Mouse (Mus musculus) hindlimb bud, embryonic 11.5 days (tissue): Measurements from ENCODE around the gene Borcs5.

Experiments used
- DNase-seq: peaks from one replicate; pipeline ENCODE4 v3.0.0-alpha.2; 2012; ENCODE audit warnings: low read depth, low spot score; ENCODE audit errors: extremely low spot score

The Borcs5 gene

GRCm38 (mm10) chr6:134639210-134639609, at the start of gene Borcs5:
Gene Borcs5 (plus strand): TSS chr6:134639510.
- DNase-seq: no peak

DNA sequence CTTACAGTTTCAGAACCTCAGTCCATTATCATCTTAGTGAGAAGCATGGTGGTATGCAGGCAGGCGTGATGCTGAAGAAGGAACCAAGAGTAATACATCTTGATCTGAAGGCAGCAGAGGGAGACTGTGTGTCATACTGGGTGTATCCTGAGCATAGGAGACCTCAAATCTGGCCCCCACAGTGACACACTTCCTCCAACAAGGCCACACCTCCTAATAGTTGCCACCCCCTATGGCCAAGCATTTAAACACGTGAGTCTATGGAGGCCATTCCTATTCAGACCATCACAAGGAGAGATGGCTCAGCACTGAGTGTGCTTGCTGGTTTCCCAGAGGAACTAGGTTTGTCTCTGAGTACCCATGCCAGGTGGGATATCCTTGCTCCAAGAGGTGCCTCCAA, 47.7 kb upstream of the Borcs5 start:
- no peak for DNase-seq

DNA sequence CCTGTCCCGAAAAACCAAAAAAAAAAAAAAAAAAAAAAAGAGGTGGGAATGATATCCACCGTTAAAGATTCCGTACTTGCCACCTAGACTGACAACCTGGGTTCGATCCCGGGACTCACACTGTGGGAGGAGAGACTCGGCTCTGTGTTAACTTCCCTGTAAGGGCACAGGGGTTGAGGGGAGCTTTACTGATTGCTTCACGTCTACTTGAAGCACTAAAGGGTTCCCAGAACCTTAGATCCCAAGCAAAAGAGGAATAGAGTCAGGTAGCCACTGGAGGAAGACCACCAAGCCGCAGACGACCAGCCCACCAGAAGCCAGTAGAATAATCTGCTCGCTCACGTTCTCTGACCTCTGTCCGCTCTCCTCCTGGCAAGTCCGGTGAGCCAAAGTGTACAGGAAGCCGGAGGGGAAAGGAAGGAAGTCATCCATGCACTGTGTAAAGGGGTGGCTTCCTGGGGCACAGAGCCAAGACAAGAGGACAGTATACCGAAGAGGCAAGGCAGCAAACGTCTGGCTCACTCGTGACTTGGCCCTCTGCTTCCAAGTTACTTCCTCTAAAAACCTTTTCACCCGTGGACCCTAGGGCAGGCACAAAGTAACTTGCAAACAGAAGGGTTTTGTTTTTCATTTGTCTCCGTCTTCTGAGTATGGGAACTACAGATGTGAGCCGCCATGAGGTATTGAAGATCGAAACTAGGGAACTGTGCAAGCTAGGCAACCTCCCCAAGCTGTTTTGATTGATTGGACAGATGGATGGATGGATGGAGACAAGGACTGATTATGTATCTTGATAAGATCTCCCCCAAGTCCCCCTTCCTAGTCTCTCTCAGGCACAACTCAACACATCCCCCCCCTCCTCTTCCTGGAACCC, 44.5 kb upstream of the Borcs5 start:
- DNase-seq: no peak

DNA sequence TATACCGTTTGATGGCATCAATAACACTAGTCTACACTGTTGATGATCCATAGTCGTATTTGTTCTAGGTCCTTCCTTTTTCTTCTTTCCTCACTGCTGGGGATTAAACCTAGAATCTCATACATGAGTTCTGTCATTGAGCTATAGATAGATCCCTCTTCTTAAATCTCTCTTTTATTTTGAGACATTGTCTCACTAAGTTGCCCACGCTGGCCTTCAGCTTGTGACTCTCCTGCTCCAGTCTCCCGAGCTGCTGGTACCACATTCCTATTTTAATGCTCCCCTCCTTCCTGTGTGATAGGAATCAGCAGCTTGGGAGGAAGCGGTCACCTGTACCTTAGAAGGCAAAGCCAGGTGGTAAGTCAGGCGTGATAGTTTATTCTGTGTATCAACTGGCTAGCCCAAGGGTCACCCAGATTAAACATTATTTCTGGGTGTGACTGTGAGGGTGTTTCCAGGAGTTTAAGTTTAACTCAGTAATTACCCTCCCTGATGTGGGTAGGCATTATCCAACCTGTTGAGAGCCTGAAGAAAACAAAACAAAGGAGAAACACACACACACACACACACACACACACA, 41.6 kb upstream of the Borcs5 start:
- DNase-seq: no peak

- DNase-seq: no peak
Measured at GRCm38 (mm10) chr6:134599239-134599638, 40.1 kb upstream of the Borcs5 start.

DNA sequence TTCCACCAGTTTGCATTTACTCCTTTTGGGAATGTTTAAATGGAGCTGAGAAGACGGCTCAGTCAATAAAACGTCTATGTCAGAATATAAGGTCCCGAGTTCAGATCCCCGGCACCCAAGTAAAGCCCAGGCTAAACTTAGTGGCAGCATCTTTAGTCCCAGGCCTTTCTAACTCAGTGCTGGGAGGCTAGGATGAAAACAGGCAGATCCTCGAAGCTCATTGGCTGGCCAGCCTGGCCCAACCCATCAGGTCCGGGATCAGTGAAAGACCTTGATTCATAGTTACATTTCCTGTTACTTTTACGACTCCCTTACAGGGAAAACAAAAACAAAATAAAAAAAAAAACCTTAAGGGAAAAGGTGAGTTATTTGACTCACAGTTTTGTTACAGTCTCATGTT, 38.2 kb upstream of the Borcs5 start:
- DNase-seq: no peak

DNA sequence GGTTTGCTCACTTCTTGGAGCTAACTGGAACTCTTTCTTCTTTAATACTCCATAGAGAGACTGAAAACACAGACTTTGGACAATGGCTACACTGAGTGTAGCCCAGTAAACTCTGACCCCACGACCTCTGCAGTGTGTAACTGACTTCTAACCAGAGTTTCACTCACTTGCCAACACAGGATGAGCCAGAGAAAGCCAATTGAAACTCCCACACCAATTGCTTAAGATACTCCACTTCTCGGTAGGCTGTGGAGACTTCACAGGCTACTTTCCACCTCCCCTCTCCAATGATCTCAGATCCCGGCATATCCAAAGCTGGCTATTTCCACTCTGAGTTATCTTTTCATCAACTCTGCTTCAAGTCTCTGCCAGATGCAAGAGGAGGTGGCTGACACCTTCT, 37.5 kb upstream of the Borcs5 start:
- DNase-seq: peak; percentile 20

DNA sequence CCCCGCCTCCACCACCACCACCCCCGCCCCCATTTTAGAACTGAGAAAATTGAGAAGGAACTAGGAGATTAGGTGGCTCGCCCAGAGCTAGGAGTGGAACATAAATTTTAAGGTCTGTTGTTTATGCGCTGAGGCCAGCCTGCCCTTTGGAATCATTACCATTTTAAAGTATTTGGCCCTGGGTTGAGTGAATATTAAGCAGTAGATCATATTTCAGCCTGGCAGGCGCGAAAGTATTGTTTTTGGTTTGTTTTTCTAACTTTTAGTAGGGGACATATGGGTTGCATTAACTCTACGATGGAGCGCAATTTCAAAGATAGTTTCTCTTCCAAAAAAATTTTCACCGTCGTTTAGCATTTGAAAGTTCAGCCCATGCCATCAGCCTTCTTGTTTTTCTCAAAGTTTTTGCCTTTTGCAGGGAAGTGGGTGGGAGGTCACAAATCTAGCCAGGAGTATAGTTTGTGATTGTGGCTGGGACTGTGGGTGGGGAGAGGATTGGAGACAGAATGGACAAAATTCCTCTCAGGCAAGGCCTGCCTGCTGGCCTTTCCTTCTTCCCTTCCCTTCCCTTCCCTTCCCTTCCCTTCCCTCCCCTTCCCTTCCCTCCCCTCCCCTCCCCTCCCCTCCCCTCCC, 36.8 kb upstream of the Borcs5 start:
- DNase-seq: peak; percentile 39

- no peak for DNase-seq
Measured at GRCm38 (mm10) chr6:134605196-134605595, 34.1 kb upstream of the Borcs5 start.

DNA sequence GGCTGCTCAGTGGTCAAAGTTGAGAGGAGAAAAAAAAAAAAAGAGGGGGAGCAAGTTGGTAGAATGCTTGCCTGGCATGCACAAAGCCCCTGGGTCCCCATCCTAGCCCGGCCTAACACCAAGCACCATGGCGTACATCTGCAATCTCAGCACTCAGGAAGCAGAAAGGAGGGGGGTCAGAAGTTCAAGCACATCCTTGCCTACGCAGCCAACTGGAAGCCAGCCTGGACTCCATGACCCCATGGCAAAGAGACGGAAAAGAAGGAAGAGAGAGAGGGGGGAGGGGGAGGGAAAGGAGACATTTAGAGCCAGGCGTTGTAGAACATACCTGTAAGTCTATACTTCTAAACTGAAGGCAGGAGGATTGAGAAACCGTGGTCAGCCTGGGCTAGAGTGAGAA, 32.8 kb upstream of the Borcs5 start:
- DNase-seq: no peak

- DNase-seq: no peak
Measured at GRCm38 (mm10) chr6:134606949-134607746, 32.2 kb upstream of the Borcs5 start.

DNA sequence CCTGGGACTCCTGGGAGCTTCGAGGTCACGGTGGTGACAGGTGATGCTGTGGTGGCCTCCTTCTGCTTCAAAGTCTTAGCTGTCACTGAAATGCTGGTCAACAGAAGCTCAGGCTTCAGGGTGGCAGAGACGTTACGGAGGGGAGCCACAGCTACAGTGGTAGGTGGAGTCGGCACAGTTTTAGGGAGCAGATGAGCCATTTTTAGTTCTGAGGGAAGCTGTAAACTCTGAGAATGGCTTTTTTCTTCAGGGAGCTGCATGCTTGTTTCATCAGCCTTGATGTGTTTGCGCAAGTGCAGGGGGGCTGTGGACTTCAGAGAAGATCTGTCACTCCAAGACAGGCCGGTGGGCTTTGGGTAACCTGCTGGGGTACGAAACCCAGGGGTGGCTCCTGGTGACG, 28.9 kb upstream of the Borcs5 start:
- no peak for DNase-seq

GRCm38 (mm10) chr6:134611896-134612295, 27.4 kb upstream of the Borcs5 start:
- DNase-seq: no peak

DNA sequence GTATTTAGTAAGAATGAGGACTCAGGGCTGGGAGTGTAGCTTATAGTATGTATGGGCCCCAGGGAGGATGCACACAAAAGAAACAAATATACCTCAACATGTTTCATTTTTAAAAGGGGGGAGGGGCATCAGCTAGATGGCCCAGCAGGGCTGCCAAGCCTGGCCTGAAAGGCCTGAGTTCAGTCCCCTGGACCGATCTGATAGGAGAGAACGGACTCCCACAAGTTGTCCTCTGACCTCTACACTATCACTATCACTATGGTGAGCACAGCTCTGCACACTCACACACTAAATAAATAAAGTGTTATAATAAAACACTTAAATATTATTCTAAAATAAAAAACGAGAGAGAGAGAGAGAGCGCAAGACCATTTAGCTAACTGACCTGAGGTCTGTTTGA, 25.0 kb upstream of the Borcs5 start:
- no peak for DNase-seq

GRCm38 (mm10) chr6:134614723-134615648, 24.3 kb upstream of the Borcs5 start:
- peak; percentile 44 for DNase-seq

DNA sequence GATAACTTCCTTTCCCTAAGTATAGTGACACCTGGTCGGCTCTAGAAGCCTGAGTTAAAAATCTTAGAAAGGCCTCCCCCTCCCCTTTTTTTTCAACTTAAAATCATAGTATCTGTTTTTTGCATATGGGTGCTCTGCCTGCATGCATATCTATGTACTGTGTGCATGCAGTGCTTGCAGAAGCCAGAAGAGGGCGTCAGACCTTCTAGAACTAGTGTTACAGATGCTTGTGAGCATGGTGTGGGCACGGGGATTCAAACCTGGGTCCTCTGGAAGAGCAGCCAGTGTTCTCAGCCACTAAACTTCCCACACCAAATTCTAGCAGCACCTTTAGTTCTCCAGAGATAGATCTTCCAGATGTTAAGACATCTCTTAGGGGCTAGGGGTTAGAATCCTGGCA, 21.7 kb upstream of the Borcs5 start:
- no peak for DNase-seq

DNA sequence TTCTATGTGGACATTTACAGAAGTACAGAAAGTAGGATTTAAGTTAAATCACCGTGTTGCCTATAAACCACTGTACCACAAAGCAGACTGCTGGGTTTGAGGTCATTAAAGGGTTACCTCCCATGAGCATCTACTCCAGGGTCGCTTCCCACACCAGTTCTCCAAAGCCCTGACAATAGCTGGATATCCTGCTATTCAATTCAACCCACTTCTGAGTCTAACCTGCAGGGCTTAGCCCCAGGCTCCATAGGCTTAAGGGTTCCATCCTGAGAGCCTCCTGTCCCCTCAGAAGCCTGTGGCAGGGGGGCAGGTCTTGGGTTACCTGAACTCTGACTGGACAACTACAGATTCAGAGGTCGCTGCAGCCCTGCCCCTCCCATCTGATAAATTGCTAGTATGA, 19.2 kb upstream of the Borcs5 start:
- no peak for DNase-seq

GRCm38 (mm10) chr6:134620846-134621551, 18.3 kb upstream of the Borcs5 start:
- no peak for DNase-seq

GRCm38 (mm10) chr6:134621552-134621949, 17.8 kb upstream of the Borcs5 start:
- DNase-seq: no peak

GRCm38 (mm10) chr6:134625431-134625830, 13.9 kb upstream of the Borcs5 start:
- DNase-seq: no peak
